Mouse (Mus musculus) limb, embryonic 11.5 days (tissue): Measurements from ENCODE around the gene Cbx4. TPM values are rescaled to one million over a fixed set of nuclear protein-coding genes. Genes with fewer than 3 reads are reported as not detected.
A peak's percentile ranks its signal among the peaks of the same experiment; 100 is the strongest.

ENCODE experiments used
- ATAC-seq: fragments of 200-750 bp; cut with Nextera tagmentation; 2 replicates; pipeline ENCODE4 v1.8.0; 2017; ENCODE audit warnings: low read depth; ENCODE audit not compliant: insufficient number of reproducible peaks, low FRiP score, low TSS enrichment
- DNase-seq: peaks from one replicate; pipeline ENCODE4 v3.0.0-alpha.2; 2015; ENCODE audit warnings: low spot score
- H3K27ac ChIP-seq: fragments of 300-500 bp; sonication (generic); replicated peaks from 2 replicates; pipeline ENCODE4 v1.5.1; 2014; ENCODE audit warnings: low read depth, mild to moderate bottlenecking, low read length
- H3K27me3 ChIP-seq: fragments of 300-500 bp; sonication (generic); 2 replicates; pipeline ENCODE4 v1.6.1; 2014; ENCODE audit warnings: mild to moderate bottlenecking, low read length, mixed read lengths; ENCODE audit not compliant: control insufficient read depth, insufficient read depth
- H3K36me3 ChIP-seq: fragments of 300-500 bp; sonication (generic); 2 replicates; pipeline ENCODE4 v1.6.1; 2014; ENCODE audit warnings: mild to moderate bottlenecking, low read length, moderate library complexity, mixed read lengths; ENCODE audit not compliant: control insufficient read depth, insufficient read depth
- H3K4me1 ChIP-seq: fragments of 300-500 bp; sonication (generic); 2 replicates; pipeline ENCODE4 v1.6.1; 2014; ENCODE audit warnings: low read length, mixed read lengths; ENCODE audit not compliant: control insufficient read depth, insufficient read depth
- H3K4me2 ChIP-seq: fragments of 300-500 bp; sonication (generic); 2 replicates; pipeline ENCODE4 v1.6.1; 2014; ENCODE audit warnings: low read depth, mild to moderate bottlenecking, moderate library complexity; ENCODE audit not compliant: severe bottlenecking
- H3K4me3 ChIP-seq: fragments of 300-500 bp; sonication (generic); 2 replicates; pipeline ENCODE4 v1.5.1; 2014; ENCODE audit warnings: low read depth, low read length
- H3K9ac ChIP-seq: fragments of 300-500 bp; sonication (generic); 2 replicates; pipeline ENCODE4 v1.6.1; 2014; ENCODE audit warnings: mild to moderate bottlenecking, low read length
- H3K9me3 ChIP-seq: fragments of 300-500 bp; sonication (generic); 2 replicates; pipeline ENCODE4 v1.6.1; 2016; ENCODE audit warnings: low read length; ENCODE audit not compliant: control insufficient read depth
- WGBS: fragments of 180-500 bp; shearing (Covaris S2); extraction: QIAGEN DNeasy Blood & Tissue Kit; methylation state at CpG from one replicate; pipeline ENCODE4 v1.1.7; 2014; 5-methylcytosine and 5-hydroxymethylcytosine counted together
- polyA plus RNA-seq: library from polyadenylated mRNA; unstranded; fragments of >200 nt; fragmentation: Nextera tagmentation; extraction: Ambion mirVana; gene quantifications from 2 replicates; pipeline ENCODE4 v1.2.1, GENCODE M21; 2014

Gene Cbx4
- polyA plus RNA-seq, 1 experiment from 2014 or later: 5.8 TPM

- no peaks in the 10 kb centered on the region for H3K9me3 ChIP-seq
- H3K4me2 ChIP-seq: peak overlapping the region; percentile 80
- DNase-seq (peak; percentile 46), ATAC-seq (no peak)
- WGBS: under 1% methylated on average over 18 of the region's 18 CpGs
- peak overlapping the region; percentile 94 for H3K27ac ChIP-seq
- H3K4me3 ChIP-seq: peak overlapping the region; percentile 82
- H3K4me1 ChIP-seq: peaks cover 59% of the 10 kb centered on the region
- peak overlapping the region; percentile 89 for H3K9ac ChIP-seq
- H3K36me3 ChIP-seq: no peaks in the 10 kb centered on the region
- H3K27me3 ChIP-seq: peaks cover 69% of the 10 kb centered on the region
Observed at GRCm38 (mm10) chr11:119084446-119085278, 1.4 kb downstream of the Cbx4 start.

DNA sequence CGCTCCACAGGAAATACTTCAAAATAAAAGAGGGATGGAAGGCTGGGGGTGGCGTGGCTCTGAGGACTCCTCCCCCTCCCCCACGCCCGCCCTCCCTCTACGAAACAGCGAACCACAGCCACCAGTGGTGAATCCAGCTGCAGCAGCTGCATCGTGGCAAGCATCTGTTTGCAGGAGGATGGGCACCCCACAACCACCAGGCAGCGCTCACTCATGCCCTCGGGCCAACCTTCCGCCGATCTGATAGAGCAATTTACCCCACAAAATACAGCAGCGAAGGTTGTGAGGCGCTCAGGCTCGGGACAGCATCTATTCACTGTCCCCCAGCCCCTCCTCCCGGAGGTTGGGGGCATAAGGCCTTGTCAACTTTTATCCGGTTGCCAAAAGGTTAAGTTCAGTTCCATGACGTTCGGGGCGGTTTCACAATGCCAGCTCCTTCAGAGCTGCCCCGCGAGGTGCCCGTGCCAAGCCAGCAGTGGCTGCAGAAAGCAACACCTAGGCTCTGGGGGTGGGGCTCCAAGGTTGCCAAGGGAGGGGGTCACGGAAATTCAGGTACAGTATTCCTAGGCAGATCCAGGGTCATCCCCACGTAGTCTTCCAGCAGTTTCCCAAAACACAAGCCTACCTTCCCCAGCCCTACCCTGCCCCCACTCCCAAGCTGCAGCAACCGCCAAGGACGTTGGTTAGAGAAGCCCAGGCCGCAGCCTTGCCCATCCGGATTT is 2.1 kb downstream of the Cbx4 start:
- DNase-seq: peak; percentile 49
- 0 out of 2 replicates have a peak overlapping the region, but pooled peaks have one; percentile 6 for H3K27ac ChIP-seq
- H3K9ac ChIP-seq: peak overlapping the region; percentile 37

GRCm38 (mm10) chr11:119082638-119083599 is 3.1 kb downstream of the Cbx4 start:
- H3K27ac ChIP-seq: no peak overlapping the region
- DNase-seq (peak; percentile 45), ATAC-seq (no peak)
- H3K4me3 ChIP-seq: peak overlapping the region; percentile 82
- H3K9ac ChIP-seq: no peak overlapping the region
- WGBS: 2% methylated on average over 20 of the region's 20 CpGs
- H3K4me1 ChIP-seq: peaks cover 67% of the 10 kb centered on the region
- H3K27me3 ChIP-seq: peaks cover 67% of the 10 kb centered on the region
- H3K4me2 ChIP-seq: peak overlapping the region; percentile 80
- no peaks in the 10 kb centered on the region for H3K9me3 ChIP-seq
- no peaks in the 10 kb centered on the region for H3K36me3 ChIP-seq

More for the DNA sequence above, 2.1 kb downstream of the Cbx4 start:
- peaks cover 70% of the 10 kb centered on the region for H3K27me3 ChIP-seq
- H3K36me3 ChIP-seq: no peaks in the 10 kb centered on the region
- peak overlapping the region; percentile 80 for H3K4me2 ChIP-seq
- H3K4me1 ChIP-seq: peaks cover 60% of the 10 kb centered on the region
- H3K9me3 ChIP-seq: no peaks in the 10 kb centered on the region
- WGBS: 2% methylated on average over 28 of the region's 28 CpGs
- ATAC-seq: no peak
- peak overlapping the region; percentile 82 for H3K4me3 ChIP-seq

- Histone ChIP-seq H3K4me1 (peaks cover 58% of the 10 kb centered on the region), H3K9ac (no peak overlapping the region), H3K36me3 (no peaks in the 10 kb centered on the region), H3K4me3 (no peak overlapping the region), H3K27me3 (peaks cover 58% of the 10 kb centered on the region), H3K4me2 (no peak overlapping the region), H3K9me3 (no peaks in the 10 kb centered on the region), H3K27ac (no peak overlapping the region)
- DNase-seq (peak; percentile 79), ATAC-seq (no peak)
- 5% methylated on average over 21 of the region's 21 CpGs for WGBS
Observed at GRCm38 (mm10) chr11:119081839-119082637, 4.0 kb downstream of the Cbx4 start.

DNA sequence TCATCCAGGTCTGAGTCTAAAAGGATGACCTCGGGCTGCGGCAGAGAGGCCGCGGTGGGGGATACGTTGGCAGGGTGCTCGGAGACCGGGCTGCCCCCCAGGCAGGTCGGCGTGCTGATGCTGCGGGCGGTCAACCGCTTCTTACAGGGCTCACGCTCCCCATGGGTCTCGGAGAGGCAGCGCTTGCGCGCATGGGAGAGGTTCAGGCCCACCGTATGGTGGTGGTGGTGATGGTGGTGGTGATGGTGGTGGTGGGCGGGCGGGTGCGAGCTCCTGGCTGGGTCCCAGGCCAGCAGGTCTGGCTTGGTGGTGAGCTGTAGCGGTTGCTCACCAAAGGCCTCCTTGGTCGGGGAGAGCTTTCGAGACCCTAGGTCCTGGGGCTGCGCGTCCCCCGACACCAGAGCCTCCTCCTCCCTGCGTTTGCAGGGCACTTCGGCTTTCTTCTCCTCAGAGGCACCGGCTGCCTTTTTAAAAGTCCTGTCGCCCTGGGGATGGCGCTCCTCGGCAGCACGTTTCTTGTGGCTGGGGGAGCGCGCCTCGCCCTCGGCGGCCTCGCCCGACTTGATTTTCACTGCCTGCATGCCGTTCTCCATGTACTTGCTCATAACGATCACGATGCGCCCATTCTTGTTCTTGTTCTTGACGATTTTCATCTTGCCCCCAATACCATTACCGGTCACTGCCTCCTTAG is 4.7 kb downstream of the Cbx4 start:
- no peak overlapping the region for H3K9ac ChIP-seq
- H3K4me1 ChIP-seq: peaks cover 55% of the 10 kb centered on the region
- H3K9me3 ChIP-seq: no peaks in the 10 kb centered on the region
- no peaks in the 10 kb centered on the region for H3K36me3 ChIP-seq
- peak overlapping the region; percentile 17; the same call in 1 of the 2 replicates for H3K4me2 ChIP-seq
- DNase-seq: peak; percentile 53
- no peak for ATAC-seq
- H3K4me3 ChIP-seq: no peak overlapping the region; the same call in 1 of the 2 replicates
- H3K27me3 ChIP-seq: peaks cover 59% of the 10 kb centered on the region
- 8% methylated on average over 47 of the region's 47 CpGs for WGBS
- no peak overlapping the region for H3K27ac ChIP-seq

GRCm38 (mm10) chr11:119080461-119081147 is 5.4 kb downstream of the Cbx4 start:
- Histone ChIP-seq H3K4me2 (peak overlapping the region; percentile 17; the same call in 1 of the 2 replicates), H3K27me3 (peaks cover 59% of the 10 kb centered on the region), H3K4me3 (no peak overlapping the region; the same call in 1 of the 2 replicates), H3K9me3 (no peaks in the 10 kb centered on the region), H3K4me1 (peaks cover 55% of the 10 kb centered on the region), H3K27ac (no peak overlapping the region), H3K36me3 (no peaks in the 10 kb centered on the region), H3K9ac (no peak overlapping the region)
- peak; percentile 54 for DNase-seq
- 9% methylated on average over 33 of the region's 33 CpGs for WGBS
- ATAC-seq: no peak

- Histone ChIP-seq H3K27me3 (peaks cover 59% of the 10 kb centered on the region), H3K9me3 (no peaks in the 10 kb centered on the region), H3K4me3 (0 out of 2 replicates have a peak overlapping the region, but pooled peaks have one; percentile 5), H3K4me2 (peak overlapping the region; percentile 25), H3K9ac (no peak overlapping the region), H3K27ac (no peak overlapping the region), H3K4me1 (peaks cover 49% of the 10 kb centered on the region), H3K36me3 (no peaks in the 10 kb centered on the region)
- WGBS: 15% methylated on average over 7 of the region's 7 CpGs
- DNase-seq (no peak), ATAC-seq (no peak)
Observed at GRCm38 (mm10) chr11:119079445-119079837, 6.6 kb downstream of the Cbx4 start.
